Mouse (Mus musculus) T-helper 1 cell (primary cell): ENCODE data around the gene Pus10.
"Not testable (repeated sequence)": the region's sequence is repeated elsewhere in the genome, so short reads cannot be mapped to it uniquely, and the experiment has no call there.

Experiments used
- in situ Hi-C: fragments of 300-600 bp; cut with MboI, MseI; formaldehyde crosslinking; loops from one replicate; pipeline ENCODE4 v1.15.1; 2025; ENCODE audit warnings: high pct_unique_total_duplicates

Gene Pus10

GRCm38 (mm10) chr11:23758218-23758617, 92.7 kb downstream of the Pus10 start:
- in situ Hi-C loops, result no loop called here

- in situ Hi-C loops, result no loop called here
These were observed 97.2 kb downstream of the Pus10 start for GRCm38 (mm10) chr11:23762635-23763034.

GRCm38 (mm10) chr11:23767369-23767768, 101.9 kb downstream of the Pus10 start:
- in situ Hi-C loops, result not testable (repeated sequence)

GRCm38 (mm10) chr11:23767928-23768327, 102.5 kb downstream of the Pus10 start:
- in situ Hi-C loops, result no loop called here

GRCm38 (mm10) chr11:23769033-23769432, 103.6 kb downstream of the Pus10 start:
- in situ Hi-C loops, result no loop called here

- in situ Hi-C loops, result no loop called here
These were observed 104.4 kb downstream of the Pus10 start for GRCm38 (mm10) chr11:23769686-23770509.

- in situ Hi-C loops, result no loop called here
These were observed 105.0 kb downstream of the Pus10 start for GRCm38 (mm10) chr11:23770510-23770759.

- in situ Hi-C loops, result no loop called here
These were observed 105.5 kb downstream of the Pus10 start, which contains the start of gene Rel for GRCm38 (mm10) chr11:23770760-23771506. Gene Rel, minus strand, starts transcription at chr11:23770970.

- in situ Hi-C loops, result no loop called here
These were observed 106.1 kb downstream of the Pus10 start for GRCm38 (mm10) chr11:23771507-23772097.

GRCm38 (mm10) chr11:23772471-23772870, 107.0 kb downstream of the Pus10 start:
- in situ Hi-C loops, result no loop called here

GRCm38 (mm10) chr11:23778787-23779201, 113.3 kb downstream of the Pus10 start:
- in situ Hi-C loops, result no loop called here

- in situ Hi-C loops, result no loop called here
These were observed 116.6 kb downstream of the Pus10 start for GRCm38 (mm10) chr11:23782038-23782437.
